Mouse (Mus musculus) intestine, embryonic 15.5 days (tissue): ENCODE data around the gene Gm3278. TPM values are rescaled to one million over a fixed set of nuclear protein-coding genes. Genes with fewer than 3 reads are reported as not detected.
A peak's percentile ranks its signal among the peaks of the same experiment; 100 is the strongest.
"Not testable (repeated sequence)": the region's sequence is repeated elsewhere in the genome, so short reads cannot be mapped to it uniquely, and the experiment has no call there.

Source experiments
- ATAC-seq: fragments of 200-750 bp; cut with Nextera tagmentation; 2 replicates; pipeline ENCODE4 v1.8.0; 2017; ENCODE audit warnings: moderate TSS enrichment, moderate library complexity
- H3K27ac ChIP-seq: fragments of 300-500 bp; sonication (generic); 2 replicates; pipeline ENCODE4 v1.5.1; 2015; ENCODE audit warnings: mild to moderate bottlenecking, inconsistent platforms
- H3K27me3 ChIP-seq: fragments of 300-500 bp; sonication (generic); replicated peaks from 2 replicates; pipeline ENCODE4 v1.6.1; 2015; ENCODE audit warnings: inconsistent platforms
- H3K36me3 ChIP-seq: fragments of 300-500 bp; sonication (generic); 2 replicates; pipeline ENCODE4 v1.6.1; 2015; ENCODE audit warnings: inconsistent platforms
- H3K4me1 ChIP-seq: fragments of 300-500 bp; sonication (generic); replicated peaks from 2 replicates; pipeline ENCODE4 v1.6.1; 2015; ENCODE audit warnings: inconsistent platforms
- H3K4me2 ChIP-seq: fragments of 300-500 bp; sonication (generic); replicated peaks from 2 replicates; pipeline ENCODE4 v1.6.1; 2015; ENCODE audit warnings: mild to moderate bottlenecking, inconsistent platforms
- H3K4me3 ChIP-seq: fragments of 300-500 bp; sonication (generic); replicated peaks from 2 replicates; pipeline ENCODE4 v1.5.1; 2015; ENCODE audit warnings: inconsistent platforms
- H3K9ac ChIP-seq: fragments of 300-500 bp; sonication (generic); 2 replicates; pipeline ENCODE4 v1.6.1; 2015; ENCODE audit warnings: inconsistent platforms
- H3K9me3 ChIP-seq: fragments of 300-500 bp; sonication (generic); 2 replicates; pipeline ENCODE4 v1.6.1; 2016; ENCODE audit warnings: inconsistent platforms
- WGBS: fragments of 180-500 bp; shearing (Covaris S2); methylation state at CpG from one replicate; pipeline ENCODE4 v1.1.7; 2015; 5-methylcytosine and 5-hydroxymethylcytosine counted together
- polyA plus RNA-seq: library from polyadenylated mRNA; unstranded; fragments of >200 nt; fragmentation: Nextera tagmentation; extraction: Ambion mirVana; gene quantifications from 2 replicates; pipeline ENCODE4 v1.2.1, GENCODE M21; 2015

Gm3278 gene
- polyA plus RNA-seq, result not detected in 2 replicates

DNA sequence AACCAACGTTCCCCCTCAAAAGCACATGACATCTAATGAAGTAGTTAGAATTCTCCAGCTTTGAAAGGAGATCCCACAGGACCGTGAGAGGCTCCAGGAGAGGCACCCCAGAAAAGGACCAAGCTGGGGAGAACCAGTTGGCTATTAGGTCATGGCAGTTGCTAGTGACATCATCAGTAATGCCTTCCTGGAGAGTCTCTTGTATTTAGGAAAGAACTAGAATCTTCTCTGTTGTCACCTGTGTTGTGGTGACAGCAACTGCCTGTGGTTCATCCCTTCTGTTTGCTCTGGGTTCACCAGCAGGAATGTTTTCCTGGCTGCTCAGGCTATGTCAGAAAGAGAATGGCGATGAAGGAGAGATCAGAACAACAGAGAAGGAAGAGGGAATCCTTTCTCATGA lies at the start of gene Gm3278:
Gene Gm3278 (plus strand): TSS at position 301 of the 400 bp plus-strand sequence.
- not testable (repeated sequence) for H3K4me1 ChIP-seq, H3K4me3 ChIP-seq, H3K9ac ChIP-seq, ATAC-seq, H3K4me2 ChIP-seq, H3K27ac ChIP-seq, H3K9me3 ChIP-seq, H3K27me3 ChIP-seq, H3K36me3 ChIP-seq
- WGBS, result 71% methylated on average over 1 of the region's 3 CpGs

- H3K27ac ChIP-seq, H3K4me1 ChIP-seq, H3K36me3 ChIP-seq, ATAC-seq, H3K9me3 ChIP-seq, H3K27me3 ChIP-seq, H3K9ac ChIP-seq: not testable (repeated sequence)
- peak within 1 kb of the TSS; percentile 31 for H3K4me3 ChIP-seq
- 5% methylated on average over 47 of the region's 59 CpGs for WGBS
- peak within 1 kb of the TSS; percentile 66 for H3K4me2 ChIP-seq
Measured at GRCm38 (mm10) chr14:4855299-4855980, 36.8 kb upstream of the Gm3278 start, which contains the start of gene Gm3264. TSS of gene Gm3264 (plus strand) at chr14:4855576.

Other genes starting within 250 kb of the Gm3278 start
- gene Gm3239, start 228.2 kb upstream of the Gm3278 start, polyA plus RNA-seq, result not detected in 2 replicates
- not detected in 2 replicates for gene Gm7876, start 183.2 kb upstream of the Gm3278 start, polyA plus RNA-seq
- 0.14 TPM in 1 of 2 replicates, not detected in the other for gene Gm3252, start 165.6 kb upstream of the Gm3278 start, polyA plus RNA-seq
- gene Gm9602, start 116.1 kb upstream of the Gm3278 start, polyA plus RNA-seq, result not detected in 2 replicates
- not detected in 2 replicates for gene Gm3269, start 54.3 kb upstream of the Gm3278 start, polyA plus RNA-seq
- 0.25 TPM in 1 of 2 replicates, not detected in the other for gene Gm3264, start 36.8 kb upstream of the Gm3278 start, polyA plus RNA-seq
- not detected in 2 replicates for gene Gm8297, start 91.5 kb downstream of the Gm3278 start, polyA plus RNA-seq
- gene Gm3298, start 123.5 kb downstream of the Gm3278 start, polyA plus RNA-seq, result not detected in 2 replicates
- not detected in 2 replicates for gene 4930555G01Rik, start 158.2 kb downstream of the Gm3278 start, polyA plus RNA-seq
- gene Gm8281, start 178.6 kb downstream of the Gm3278 start, polyA plus RNA-seq, result 0.37 and 0.53 TPM in 2 replicates
- gene Gm8279, start 239.1 kb downstream of the Gm3278 start, polyA plus RNA-seq, result not detected in 2 replicates